Mouse (Mus musculus): ENCODE results near the gene Olfr54. TPM values are rescaled to one million over a fixed set of nuclear protein-coding genes. Genes with fewer than 3 reads are reported as not detected.

The Olfr54 gene
- polyA plus RNA-seq, 1 experiment = not detected

GRCm38 (mm10) chr11:51063841-51064240 lies 49.8 kb downstream of the Olfr54 start:
- H3K4me1 ChIP-seq (ENCODE audit: control insufficient read depth, insufficient read depth, low read length) = peaks cover 8% of the 10 kb centered on the region
- TF ChIP-seq CTCF (IDR thresholded peaks at IDR 0.05; ENCODE audit: borderline replicate concordance, insufficient read depth, low read length) = no peak
- TF ChIP-seq POLR2A (IDR thresholded peaks at IDR 0.05; ENCODE audit: low read depth, low read length) = no peak

More at GRCm38 (mm10) chr11:51063841-51064240, 49.8 kb downstream of the Olfr54 start:
- Histone ChIP-seq H3K27ac (ENCODE audit: insufficient read depth, low read length) (peak overlapping the region; percentile 22; the same call in 1 of the 2 replicates), H3K4me3 (ENCODE audit: insufficient read depth, low read length) (no peak overlapping the region)

Other genes with a start within 250 kb of the Olfr54 start
- 18.2 and 34.8 TPM in 2 replicates for gene Zfp354c, start 186.5 kb upstream of the Olfr54 start, polyA plus RNA-seq (2011; ENCODE audit: insufficient read length, low read depth, missing spikeins)
- gene Zfp879, start 172.7 kb upstream of the Olfr54 start, polyA plus RNA-seq (2011; ENCODE audit: insufficient read length, low read depth, missing spikeins) = 0.28 TPM in 1 of 2 replicates, not detected in the other
- gene Grm6, start 163.6 kb upstream of the Olfr54 start, polyA plus RNA-seq (2011; ENCODE audit: insufficient read length, low read depth, missing spikeins) = not detected in 2 replicates
- gene Zfp454, start 126.6 kb upstream of the Olfr54 start, polyA plus RNA-seq (2011; ENCODE audit: insufficient read length, low read depth, missing spikeins) = 1.2 and 1.9 TPM in 2 replicates
- 4.2 and 4.9 TPM in 2 replicates for gene Zfp2, start 98.1 kb upstream of the Olfr54 start, polyA plus RNA-seq (2011; ENCODE audit: insufficient read length, low read depth, missing spikeins)
- gene Zfp354b, start 82.6 kb upstream of the Olfr54 start, polyA plus RNA-seq (2011; ENCODE audit: insufficient read length, low read depth, missing spikeins) = 1.6 and 2.2 TPM in 2 replicates
- gene 4933414I15Rik, start 70.5 kb upstream of the Olfr54 start, polyA plus RNA-seq (2011; ENCODE audit: insufficient read length, low read depth, missing spikeins) = not detected in 2 replicates
- gene Prop1, start 60.5 kb upstream of the Olfr54 start, polyA plus RNA-seq (2011; ENCODE audit: insufficient read length, low read depth, missing spikeins) = not detected in 2 replicates
- gene Olfr1378, start 47.7 kb upstream of the Olfr54 start, polyA plus RNA-seq (2011; ENCODE audit: insufficient read length, low read depth, missing spikeins) = not detected in 2 replicates
- not detected in 2 replicates for gene Olfr1377, start 32.3 kb upstream of the Olfr54 start, polyA plus RNA-seq (2011; ENCODE audit: insufficient read length, low read depth, missing spikeins)
- not detected in 2 replicates for gene Olfr51, start 10.6 kb upstream of the Olfr54 start, polyA plus RNA-seq (2011; ENCODE audit: insufficient read length, low read depth, missing spikeins)
- gene Olfr1375, start 33.9 kb downstream of the Olfr54 start, polyA plus RNA-seq (2011; ENCODE audit: insufficient read length, low read depth, missing spikeins) = not detected in 2 replicates
- 5.0 and 6.4 TPM in 2 replicates for gene Zfp354a, start 45.0 kb downstream of the Olfr54 start, polyA plus RNA-seq (2011; ENCODE audit: insufficient read length, low read depth, missing spikeins)
- gene Gm12569, start 206.2 kb downstream of the Olfr54 start, polyA plus RNA-seq (2011; ENCODE audit: insufficient read length, low read depth, missing spikeins) = not detected in 2 replicates
- gene Clk4, start 247.5 kb downstream of the Olfr54 start, polyA plus RNA-seq (2011; ENCODE audit: insufficient read length, low read depth, missing spikeins) = 71.6 and 89.0 TPM in 2 replicates
- gene BC049762, start 248.8 kb downstream of the Olfr54 start, polyA plus RNA-seq (2011; ENCODE audit: insufficient read length, low read depth, missing spikeins) = not detected in 2 replicates

Measured in embryonic fibroblast, embryonic 13.5 days (primary cell).